Mouse (Mus musculus) neural tube, embryonic 15.5 days (tissue): ENCODE results near the gene U2af1l4. TPM values are rescaled to one million over a fixed set of nuclear protein-coding genes. Genes with fewer than 3 reads are reported as not detected.

Experiments used
- ATAC-seq: fragments of 200-750 bp; cut with Nextera tagmentation; 2 replicates; pipeline ENCODE4 v1.8.0; 2017; ENCODE audit warnings: mild to moderate bottlenecking, moderate TSS enrichment, moderate library complexity; ENCODE audit not compliant: low FRiP score
- H3K27ac ChIP-seq: fragments of 300-500 bp; sonication (generic); replicated peaks from 2 replicates; pipeline ENCODE4 v1.5.1; 2015; ENCODE audit warnings: mild to moderate bottlenecking, inconsistent platforms
- H3K27me3 ChIP-seq: fragments of 300-500 bp; sonication (generic); replicated peaks from 2 replicates; pipeline ENCODE4 v1.6.1; 2015; ENCODE audit warnings: inconsistent platforms
- H3K36me3 ChIP-seq: fragments of 300-500 bp; sonication (generic); 2 replicates; pipeline ENCODE4 v1.6.1; 2015; ENCODE audit warnings: inconsistent platforms
- H3K4me1 ChIP-seq: fragments of 300-500 bp; sonication (generic); 2 replicates; pipeline ENCODE4 v1.6.1; 2015; ENCODE audit warnings: inconsistent platforms
- H3K4me2 ChIP-seq: fragments of 300-500 bp; sonication (generic); 2 replicates; pipeline ENCODE4 v1.6.1; 2015; ENCODE audit warnings: inconsistent platforms, mild to moderate bottlenecking, moderate library complexity
- H3K4me3 ChIP-seq: fragments of 300-500 bp; sonication (generic); replicated peaks from 2 replicates; pipeline ENCODE4 v1.5.1; 2015; ENCODE audit warnings: mild to moderate bottlenecking, inconsistent platforms
- H3K9ac ChIP-seq: fragments of 300-500 bp; sonication (generic); replicated peaks from 2 replicates; pipeline ENCODE4 v1.6.1; 2015; ENCODE audit warnings: mild to moderate bottlenecking, inconsistent platforms
- H3K9me3 ChIP-seq: fragments of 300-500 bp; sonication (generic); replicated peaks from 2 replicates; pipeline ENCODE4 v1.6.1; 2016; ENCODE audit warnings: inconsistent platforms
- WGBS: fragments of 180-500 bp; shearing (Covaris S2); methylation state at CpG from one replicate; pipeline ENCODE4 v1.1.7; 2015; ENCODE audit warnings: mixed read lengths; 5-methylcytosine and 5-hydroxymethylcytosine counted together
- polyA plus RNA-seq: library from polyadenylated mRNA; unstranded; fragments of >200 nt; fragmentation: Nextera tagmentation; extraction: Ambion mirVana; gene quantifications from 2 replicates; pipeline ENCODE4 v1.2.1, GENCODE M21; 2015

The U2af1l4 gene
- polyA plus RNA-seq, 1 experiment from 2014 or later: 95.2 TPM

DNA sequence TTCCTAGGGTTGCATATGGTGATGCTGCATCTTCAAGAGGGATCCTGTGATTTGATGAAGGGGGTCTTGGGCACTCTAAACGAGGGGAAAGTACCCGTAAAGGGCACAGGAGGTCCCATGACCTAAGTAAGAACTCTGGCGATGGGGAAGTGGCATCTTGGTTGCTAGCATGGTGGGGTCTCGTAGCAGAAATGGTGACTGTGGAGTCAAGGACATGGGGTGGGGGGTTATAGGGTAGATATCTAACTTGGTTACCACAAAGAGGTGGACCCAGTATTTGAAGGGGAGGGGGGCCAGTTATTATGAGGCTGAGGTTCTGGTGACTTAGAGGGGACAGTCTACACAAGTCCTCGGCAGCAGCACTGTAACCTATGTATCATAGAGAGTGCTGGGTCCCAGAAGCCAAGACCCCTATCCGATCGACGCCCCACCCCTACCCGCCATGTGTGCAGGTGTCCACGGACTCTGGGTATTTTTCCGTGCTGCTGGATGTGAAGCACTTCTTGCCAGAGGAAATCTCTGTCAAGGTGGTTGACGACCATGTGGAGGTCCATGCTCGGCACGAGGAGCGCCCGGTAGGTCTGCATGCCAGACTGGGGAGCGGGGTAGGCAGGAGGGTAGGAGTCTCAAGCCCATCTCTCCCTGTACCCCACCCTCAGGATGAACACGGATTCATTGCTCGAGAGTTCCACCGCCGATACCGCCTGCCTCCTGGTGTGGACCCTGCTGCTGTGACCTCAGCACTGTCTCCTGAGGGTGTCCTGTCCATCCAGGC, 9.1 kb upstream of the U2af1l4 start:
- H3K9ac ChIP-seq: peak overlapping the region; percentile 46; the same call in 1 of the 2 replicates
- H3K4me3 ChIP-seq: no peak overlapping the region
- ATAC-seq: no peak
- H3K27me3 ChIP-seq: peaks cover 5% of the 10 kb centered on the region; the same call in 1 of the 2 replicates
- peak overlapping the region; percentile 79 for H3K4me2 ChIP-seq
- H3K36me3 ChIP-seq: peaks cover 35% of the 10 kb centered on the region
- H3K27ac ChIP-seq: no peak overlapping the region
- 85% methylated on average over 22 of the region's 22 CpGs for WGBS
- H3K9me3 ChIP-seq: no peaks in the 10 kb centered on the region
- H3K4me1 ChIP-seq: peaks cover 33% of the 10 kb centered on the region

DNA sequence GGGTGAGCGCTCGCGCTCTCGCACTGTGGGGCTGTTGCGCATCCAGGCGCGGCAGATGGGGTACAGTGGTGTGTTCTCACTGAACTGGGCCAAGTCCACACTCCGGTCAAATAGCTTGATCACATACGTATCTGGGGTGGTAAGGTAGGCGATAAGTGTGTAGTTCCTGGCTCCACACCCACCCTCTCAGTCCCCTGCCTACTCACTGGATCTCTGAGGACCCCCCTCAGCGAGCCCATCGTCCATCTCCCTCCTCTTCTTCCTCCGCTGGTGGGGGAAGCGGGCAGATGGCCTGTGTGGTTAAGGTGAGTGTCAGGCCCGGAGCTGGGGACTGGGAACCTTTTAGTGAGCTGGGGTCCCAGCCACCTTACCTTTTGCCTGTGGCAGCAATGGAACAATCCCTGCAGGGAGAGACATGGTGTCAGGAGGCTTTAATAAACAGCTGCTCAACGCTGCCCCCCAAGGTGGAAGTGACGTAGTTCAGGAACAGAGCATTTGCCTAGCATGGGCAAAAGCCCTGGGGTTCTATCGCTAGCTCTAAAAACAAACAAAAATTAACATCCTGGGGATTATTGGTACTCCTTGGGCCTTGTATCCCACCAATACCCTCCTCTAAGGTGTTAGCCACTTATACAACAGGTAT, 6.1 kb upstream of the U2af1l4 start:
- H3K9me3 ChIP-seq: no peaks in the 10 kb centered on the region

DNA sequence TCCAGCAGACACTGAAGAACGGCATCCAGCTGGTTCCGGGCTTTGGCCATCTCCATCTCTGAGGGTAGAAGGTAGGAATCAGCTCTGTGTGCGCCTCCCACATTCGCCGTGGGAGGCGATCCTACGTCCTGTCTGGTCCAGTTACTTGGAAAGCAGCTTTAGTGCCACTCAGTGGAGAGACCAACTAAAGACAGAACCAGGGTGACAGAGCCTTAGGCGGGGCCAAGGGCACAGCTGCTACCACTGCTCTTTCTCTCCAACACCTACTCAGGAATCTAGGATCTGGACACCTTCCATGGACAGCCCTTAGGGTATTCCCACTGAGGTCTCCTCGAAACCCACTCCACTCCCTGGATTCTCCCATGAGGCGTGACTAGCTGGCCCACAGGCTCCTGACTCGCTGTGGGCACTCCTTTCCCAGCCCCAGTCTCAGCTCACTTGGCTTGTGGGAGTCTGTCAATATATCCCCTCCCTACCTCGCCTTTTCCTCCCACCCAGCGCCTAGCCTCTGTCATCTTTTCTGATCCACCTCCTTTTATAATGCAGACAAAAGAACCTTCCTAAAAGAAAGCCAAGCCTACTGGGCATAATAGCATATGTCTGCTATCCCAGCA, 5.1 kb upstream of the U2af1l4 start:
- Histone ChIP-seq H3K27ac (no peak overlapping the region), H3K4me1 (peaks cover 38% of the 10 kb centered on the region), H3K36me3 (peaks cover 35% of the 10 kb centered on the region), H3K4me3 (peak overlapping the region; percentile 71), H3K4me2 (peak overlapping the region; percentile 98), H3K27me3 (peaks cover 5% of the 10 kb centered on the region; the same call in 1 of the 2 replicates), H3K9ac (0 out of 2 replicates have a peak overlapping the region, but pooled peaks have one; percentile 81), H3K9me3 (no peaks in the 10 kb centered on the region)
- ATAC-seq: no peak
- 91% methylated on average over 13 of the region's 13 CpGs for WGBS

More for the DNA sequence above, 6.1 kb upstream of the U2af1l4 start:
- no peak overlapping the region for H3K9ac ChIP-seq
- no peak overlapping the region for H3K27ac ChIP-seq
- no peak for ATAC-seq
- no peak overlapping the region for H3K4me3 ChIP-seq
- peaks cover 35% of the 10 kb centered on the region for H3K36me3 ChIP-seq
- no peak overlapping the region for H3K4me2 ChIP-seq
- peaks cover 39% of the 10 kb centered on the region for H3K4me1 ChIP-seq
- H3K27me3 ChIP-seq: peaks cover 5% of the 10 kb centered on the region; the same call in 1 of the 2 replicates
- WGBS: 93% methylated on average over 18 of the region's 18 CpGs

DNA sequence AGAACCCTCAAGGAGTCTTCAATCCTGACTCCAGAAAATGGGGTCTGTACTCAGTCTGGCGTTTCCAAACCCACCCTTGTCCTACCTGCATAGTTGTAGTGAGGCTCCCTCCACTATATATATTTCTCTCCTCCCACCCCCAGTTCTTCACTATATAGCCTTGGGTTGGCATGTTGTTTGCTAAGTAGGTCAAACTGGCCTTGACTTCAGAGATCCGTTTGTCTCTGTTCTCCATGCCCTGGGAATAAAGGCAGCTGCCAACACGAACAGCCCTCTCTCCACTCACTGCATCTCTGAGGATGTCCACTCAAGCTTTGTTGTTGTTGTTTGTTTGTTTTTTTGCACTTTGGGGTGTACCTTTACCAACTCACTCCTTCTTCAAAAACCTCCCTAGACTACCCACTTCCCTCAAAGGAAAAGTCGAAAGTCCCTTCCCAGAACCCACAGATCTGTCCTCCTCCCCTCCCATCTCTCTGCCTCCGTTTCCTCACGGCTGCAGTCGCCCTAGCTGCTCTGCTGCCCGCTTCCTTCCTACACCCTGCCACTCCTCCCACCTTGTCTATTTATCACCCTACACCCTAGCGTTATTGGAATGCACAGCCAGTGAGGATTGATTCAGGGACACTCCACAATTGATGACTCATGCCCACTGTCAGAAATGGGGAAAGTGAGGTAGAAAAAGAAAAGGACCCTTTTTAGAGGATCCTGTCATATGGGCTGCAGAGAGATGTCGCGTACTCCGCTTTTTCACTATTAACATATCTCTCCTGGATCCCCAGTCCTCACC, 4.3 kb upstream of the U2af1l4 start:
- peak overlapping the region; percentile 98 for H3K4me2 ChIP-seq
- no peak for ATAC-seq
- no peaks in the 10 kb centered on the region for H3K9me3 ChIP-seq
- H3K36me3 ChIP-seq: peaks cover 35% of the 10 kb centered on the region
- peak overlapping the region; percentile 71 for H3K4me3 ChIP-seq
- peak overlapping the region; percentile 81 for H3K9ac ChIP-seq
- H3K27ac ChIP-seq: peak overlapping the region; percentile 72
- H3K4me1 ChIP-seq: peaks cover 33% of the 10 kb centered on the region
- peaks cover 5% of the 10 kb centered on the region; the same call in 1 of the 2 replicates for H3K27me3 ChIP-seq
- 13% methylated on average over 12 of the region's 12 CpGs for WGBS

DNA sequence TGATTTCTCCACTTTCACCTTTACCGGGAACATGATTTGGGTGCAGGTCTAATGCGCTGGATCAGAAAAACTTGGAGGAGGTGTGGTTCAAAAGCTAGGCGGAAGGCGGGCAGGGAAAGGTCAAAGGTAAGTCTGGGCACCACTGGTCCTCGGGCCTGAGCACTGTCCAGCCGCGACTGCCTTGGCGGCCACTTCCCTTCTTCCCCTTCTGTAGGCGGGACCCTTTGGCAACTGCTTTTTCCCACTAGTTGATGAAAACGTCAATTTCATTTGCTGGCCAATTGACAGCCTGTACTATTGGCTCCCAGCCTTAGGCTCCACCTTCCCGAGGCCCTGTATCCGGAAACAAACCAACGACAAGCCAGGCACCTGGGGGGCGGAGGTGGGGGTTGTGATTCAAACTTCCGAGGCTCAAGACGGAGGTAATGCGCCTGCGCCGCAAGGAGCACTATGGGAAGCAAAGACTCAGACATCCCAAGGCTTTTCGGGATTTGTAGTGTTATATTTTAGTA, 3.6 kb upstream of the U2af1l4 start, which contains the start of gene Lin37:
TSS of gene Lin37 (minus strand) at position 396 of the 512 bp plus-strand sequence.
- no peaks in the 10 kb centered on the region for H3K9me3 ChIP-seq
- peak; percentile 83 for ATAC-seq
- 0% methylated on average over 20 of the region's 20 CpGs for WGBS
- peak within 1 kb of the TSS; percentile 71 for H3K4me3 ChIP-seq
- H3K27ac ChIP-seq: peak within 1 kb of the TSS; percentile 72
- H3K36me3 ChIP-seq: peaks cover 30% of the 10 kb centered on the region
- H3K27me3 ChIP-seq: 0 out of 2 replicates have a peak, but pooled peaks cover under 1% of the 10 kb centered on the region
- peak within 1 kb of the TSS; percentile 81 for H3K9ac ChIP-seq
- peaks cover 38% of the 10 kb centered on the region for H3K4me1 ChIP-seq
- H3K4me2 ChIP-seq: peak within 1 kb of the TSS; percentile 98

DNA sequence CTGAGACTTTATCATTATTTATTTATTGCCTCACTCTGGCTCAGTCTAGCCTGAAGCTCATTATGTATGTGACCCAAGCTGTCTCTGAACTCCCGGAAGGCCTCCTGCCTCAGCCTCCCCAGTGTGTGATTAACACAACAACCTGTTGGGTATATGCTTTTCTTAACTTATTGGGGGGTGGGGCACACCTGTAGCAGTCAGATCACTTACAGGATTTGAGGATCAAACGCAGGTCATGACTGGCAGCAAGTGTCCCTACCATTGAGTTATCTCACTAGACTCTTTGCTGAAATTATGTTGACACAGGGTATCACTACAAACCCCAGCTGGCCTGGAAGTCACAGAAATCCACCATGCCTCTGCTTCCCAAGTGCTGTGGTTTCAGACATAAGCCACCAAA, 2.8 kb upstream of the U2af1l4 start:
- H3K36me3 ChIP-seq: peaks cover 25% of the 10 kb centered on the region
- H3K27ac ChIP-seq: 0 out of 2 replicates have a peak overlapping the region, but pooled peaks have one; percentile 63
- H3K9me3 ChIP-seq: no peaks in the 10 kb centered on the region
- no peak overlapping the region for H3K9ac ChIP-seq
- 75% methylated on average over 2 of the region's 2 CpGs for WGBS
- no peak for ATAC-seq
- peak overlapping the region; percentile 98; the same call in 1 of the 2 replicates for H3K4me2 ChIP-seq
- no peak overlapping the region for H3K4me3 ChIP-seq
- H3K4me1 ChIP-seq: peaks cover 41% of the 10 kb centered on the region
- no peaks in the 10 kb centered on the region for H3K27me3 ChIP-seq

DNA sequence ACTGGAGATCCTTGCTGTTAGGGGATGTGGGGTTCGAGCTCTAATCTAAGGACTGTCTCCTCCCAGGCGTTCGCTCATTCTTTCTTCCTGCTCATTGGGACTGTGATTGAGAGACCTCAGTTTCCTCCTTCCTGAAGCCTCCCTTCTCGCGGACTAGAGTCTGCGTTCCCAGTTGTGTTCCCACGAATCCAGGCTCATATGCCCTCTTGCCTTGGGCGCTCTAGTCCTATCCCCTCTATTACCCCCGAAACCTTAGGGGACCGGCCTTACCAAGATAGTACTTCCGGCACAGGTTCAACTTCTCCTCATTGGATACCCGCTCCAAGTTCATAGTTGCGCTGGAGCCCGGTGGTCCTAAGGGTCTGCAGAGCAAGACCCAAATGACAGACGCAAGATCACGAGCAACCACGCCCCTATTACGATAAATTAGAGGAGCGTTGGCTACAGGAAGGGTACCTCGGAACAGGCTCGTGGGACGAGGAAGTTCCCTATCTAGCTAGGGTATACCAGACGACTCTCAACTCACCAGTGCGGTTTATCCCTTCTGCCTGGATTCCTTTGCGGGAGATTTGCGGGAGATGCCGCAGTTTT, 480 bp upstream of the U2af1l4 start:
- Histone ChIP-seq H3K36me3 (peaks cover 22% of the 10 kb centered on the region), H3K27ac (peak overlapping the region; percentile 81), H3K27me3 (no peaks in the 10 kb centered on the region), H3K4me3 (peak overlapping the region; percentile 71), H3K9ac (peak overlapping the region; percentile 59), H3K9me3 (no peaks in the 10 kb centered on the region), H3K4me1 (peaks cover 41% of the 10 kb centered on the region), H3K4me2 (peak overlapping the region; percentile 79)
- WGBS: 3% methylated on average over 27 of the region's 27 CpGs
- peak; percentile 22; the same call in 1 of the 2 replicates for ATAC-seq

DNA sequence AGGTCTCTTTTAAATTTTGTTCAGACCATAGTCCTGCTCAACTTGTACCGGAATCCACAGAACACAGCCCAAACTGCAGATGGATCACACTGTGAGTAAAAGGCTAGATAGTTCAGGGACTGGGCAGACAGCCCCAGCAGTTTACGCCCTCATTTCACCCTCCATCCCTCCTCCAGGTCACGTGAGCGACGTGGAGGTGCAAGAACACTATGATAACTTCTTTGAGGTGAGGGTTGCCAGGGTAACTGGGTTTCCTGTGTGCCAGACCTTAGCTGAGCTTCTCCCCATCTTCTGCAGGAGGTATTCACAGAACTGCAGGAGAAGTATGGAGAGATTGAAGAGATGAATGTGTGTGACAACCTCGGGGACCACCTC, 792 bp downstream of the U2af1l4 start:
- H3K27ac ChIP-seq: peak overlapping the region; percentile 93
- peaks cover 32% of the 10 kb centered on the region for H3K36me3 ChIP-seq
- no peaks in the 10 kb centered on the region for H3K27me3 ChIP-seq
- H3K4me3 ChIP-seq: peak overlapping the region; percentile 71
- H3K4me1 ChIP-seq: peaks cover 30% of the 10 kb centered on the region
- 23% methylated on average over 6 of the region's 6 CpGs for WGBS
- no peaks in the 10 kb centered on the region for H3K9me3 ChIP-seq
- peak overlapping the region; percentile 79 for H3K4me2 ChIP-seq
- no peak for ATAC-seq
- peak overlapping the region; percentile 80 for H3K9ac ChIP-seq

DNA sequence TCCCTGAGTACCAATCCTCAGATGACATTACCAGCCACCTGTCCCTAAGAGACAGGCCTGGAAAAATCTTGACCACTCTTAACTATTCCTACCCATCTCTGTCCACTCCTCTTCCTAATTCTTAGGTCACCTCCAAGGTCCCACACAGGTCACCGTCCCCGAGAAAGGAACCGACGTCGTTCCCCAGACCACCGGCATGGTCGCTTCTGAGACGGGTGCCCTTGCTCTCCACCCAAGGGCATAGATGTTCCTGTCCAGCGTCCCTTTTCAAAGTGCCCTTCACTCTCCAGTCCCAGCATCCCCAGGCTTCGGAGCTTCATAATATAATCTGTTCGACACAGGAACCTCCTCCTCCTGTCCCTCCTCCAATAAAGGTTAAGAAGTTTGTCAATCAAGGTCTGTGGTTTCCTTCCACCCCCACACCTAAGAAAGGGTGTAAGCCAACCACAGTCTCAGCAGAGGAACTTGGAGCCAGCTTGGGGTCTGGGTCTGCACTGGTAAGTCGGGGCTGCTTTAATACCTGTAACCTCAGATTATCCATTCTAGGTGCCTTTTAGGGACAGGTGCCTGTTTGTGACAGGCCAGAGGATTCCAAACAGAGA, 2.0 kb downstream of the U2af1l4 start, which contains the start of gene Igflr1:
TSS of gene Igflr1 (plus strand) at position 458 of the 602 bp plus-strand sequence.
- Histone ChIP-seq H3K4me3 (no peak within 1 kb of the TSS; the same call in 1 of the 2 replicates), H3K4me1 (peaks cover 24% of the 10 kb centered on the region), H3K9ac (no peak within 1 kb of the TSS), H3K9me3 (no peaks in the 10 kb centered on the region), H3K4me2 (peak within 1 kb of the TSS; percentile 79), H3K36me3 (peaks cover 44% of the 10 kb centered on the region), H3K27ac (no peak within 1 kb of the TSS), H3K27me3 (no peaks in the 10 kb centered on the region)
- no peak for ATAC-seq
- 96% methylated on average over 12 of the region's 12 CpGs for WGBS

DNA sequence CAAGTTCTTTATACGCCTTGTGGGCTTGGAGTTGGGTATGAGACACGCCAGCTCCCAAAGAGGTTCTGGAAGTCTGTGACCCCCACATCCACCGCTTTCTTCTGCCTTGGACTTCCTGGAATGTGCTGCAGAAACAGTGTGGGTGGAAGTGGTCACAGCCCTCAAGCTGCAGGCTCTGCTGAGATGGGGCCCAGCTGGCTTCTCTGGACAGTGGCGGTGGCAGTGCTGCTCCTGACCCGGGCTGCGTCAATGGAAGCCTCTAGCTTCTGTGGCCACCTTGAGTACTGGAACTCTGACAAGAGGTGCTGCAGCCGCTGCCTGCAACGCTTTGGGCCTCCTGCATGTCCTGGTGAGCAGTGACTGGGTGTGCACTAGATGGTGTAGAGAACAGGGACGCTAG, 2.9 kb downstream of the U2af1l4 start:
- no peak for ATAC-seq
- Histone ChIP-seq H3K4me3 (no peak overlapping the region), H3K27me3 (no peaks in the 10 kb centered on the region), H3K4me2 (no peak overlapping the region), H3K9ac (no peak overlapping the region), H3K9me3 (no peaks in the 10 kb centered on the region), H3K36me3 (peaks cover 54% of the 10 kb centered on the region), H3K27ac (no peak overlapping the region), H3K4me1 (peaks cover 20% of the 10 kb centered on the region)
- 92% methylated on average over 9 of the region's 9 CpGs for WGBS
